Mouse (Mus musculus): ENCODE results near the gene Phkg1. TPM values are rescaled to one million over a fixed set of nuclear protein-coding genes. Genes with fewer than 3 reads are reported as not detected.
A peak's percentile ranks its signal among the peaks of the same experiment; 100 is the strongest.
"Not testable (repeated sequence)": the region's sequence is repeated elsewhere in the genome, so short reads cannot be mapped to it uniquely, and the experiment has no call there.

Gene Phkg1
- polyA plus RNA-seq, 1 experiment: 0.29 TPM

DNA sequence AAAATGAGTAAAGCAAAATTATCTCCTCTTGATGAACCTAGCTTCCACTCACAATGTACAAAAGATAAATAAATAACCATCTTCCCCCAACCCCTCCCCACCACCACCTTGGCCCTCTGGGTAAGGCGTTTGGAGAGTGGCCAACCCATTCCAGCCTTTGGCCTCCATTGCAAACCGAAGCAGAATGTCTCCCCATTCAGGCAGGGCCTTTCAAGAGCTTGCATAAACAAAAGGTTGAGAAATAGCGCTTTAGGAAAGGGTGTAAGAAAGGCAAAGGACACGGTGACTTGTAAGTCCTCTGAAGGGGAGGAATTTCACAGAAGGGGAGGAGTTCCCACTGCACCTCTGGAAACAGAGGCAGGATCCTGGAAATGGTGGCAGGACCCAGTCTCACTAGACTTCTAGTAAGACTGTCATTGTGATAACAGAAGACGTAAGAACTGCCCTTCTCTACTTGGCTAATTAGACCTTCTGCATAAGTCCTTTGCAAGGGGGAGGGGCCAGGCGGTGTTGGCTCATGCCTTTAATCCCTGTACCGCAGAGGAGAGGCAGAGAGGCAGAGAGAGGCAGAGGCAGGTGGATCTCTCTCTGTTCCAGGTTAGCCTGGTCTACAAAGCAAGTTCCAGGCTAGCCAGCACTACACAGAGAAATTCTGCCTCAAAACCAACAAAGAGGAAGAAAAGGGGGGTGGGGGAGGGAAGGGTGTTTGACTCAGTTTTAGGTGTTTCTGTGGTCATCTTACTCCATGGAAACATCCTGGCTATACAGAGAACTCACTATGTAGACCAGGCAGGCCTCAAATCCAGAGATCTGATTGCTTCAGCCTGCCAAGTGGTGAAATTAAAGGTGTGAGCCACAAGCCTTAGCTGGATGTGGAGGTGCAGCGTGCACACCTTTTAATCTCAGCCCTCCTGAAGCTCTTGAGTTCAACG is 31.8 kb upstream of the Phkg1 start:
- TF ChIP-seq POLR2A (IDR thresholded peaks at IDR 0.05; ENCODE audit: borderline replicate concordance, low read depth, low read length): no peak
- Histone ChIP-seq H3K4me3 (ENCODE audit: insufficient read depth, low read length) (no peak overlapping the region), H3K27ac (ENCODE audit: insufficient read depth, low read depth, low read length) (no peak overlapping the region)

DNA sequence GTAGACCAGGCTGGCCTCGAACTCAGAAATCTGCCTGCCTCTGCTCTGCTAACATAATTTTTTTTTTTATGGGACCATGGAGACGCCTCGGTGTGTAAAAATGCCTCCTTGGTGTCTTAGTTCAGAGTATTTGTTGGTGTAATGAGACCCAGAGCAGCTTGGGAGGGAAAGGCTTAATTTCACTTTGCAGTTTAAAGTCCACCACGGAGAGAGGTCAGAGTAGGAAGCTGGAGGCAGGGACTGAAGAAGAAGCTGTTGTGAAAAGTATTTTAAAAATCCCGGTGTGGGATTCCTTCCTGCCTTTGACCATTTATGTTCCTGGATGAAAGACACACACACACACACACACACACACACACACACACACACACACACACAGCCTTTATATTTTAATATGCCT is 27.6 kb upstream of the Phkg1 start:
- no peak for TF ChIP-seq POLR2A (IDR thresholded peaks at IDR 0.05; ENCODE audit: borderline replicate concordance, low read depth, low read length)
- TF ChIP-seq CTCF (IDR thresholded peaks at IDR 0.05; ENCODE audit: low read depth, low read length): no peak
- peaks cover 19% of the 10 kb centered on the region for H3K4me1 ChIP-seq (ENCODE audit: control insufficient read depth, insufficient read depth, low read length)
- H3K4me3 ChIP-seq (ENCODE audit: insufficient read depth, low read length): no peak overlapping the region
- no peak overlapping the region for H3K27ac ChIP-seq (ENCODE audit: insufficient read depth, low read depth, low read length)

More for the DNA sequence above, 31.8 kb upstream of the Phkg1 start:
- H3K4me1 ChIP-seq (ENCODE audit: control insufficient read depth, insufficient read depth, low read length): peaks cover 10% of the 10 kb centered on the region

DNA sequence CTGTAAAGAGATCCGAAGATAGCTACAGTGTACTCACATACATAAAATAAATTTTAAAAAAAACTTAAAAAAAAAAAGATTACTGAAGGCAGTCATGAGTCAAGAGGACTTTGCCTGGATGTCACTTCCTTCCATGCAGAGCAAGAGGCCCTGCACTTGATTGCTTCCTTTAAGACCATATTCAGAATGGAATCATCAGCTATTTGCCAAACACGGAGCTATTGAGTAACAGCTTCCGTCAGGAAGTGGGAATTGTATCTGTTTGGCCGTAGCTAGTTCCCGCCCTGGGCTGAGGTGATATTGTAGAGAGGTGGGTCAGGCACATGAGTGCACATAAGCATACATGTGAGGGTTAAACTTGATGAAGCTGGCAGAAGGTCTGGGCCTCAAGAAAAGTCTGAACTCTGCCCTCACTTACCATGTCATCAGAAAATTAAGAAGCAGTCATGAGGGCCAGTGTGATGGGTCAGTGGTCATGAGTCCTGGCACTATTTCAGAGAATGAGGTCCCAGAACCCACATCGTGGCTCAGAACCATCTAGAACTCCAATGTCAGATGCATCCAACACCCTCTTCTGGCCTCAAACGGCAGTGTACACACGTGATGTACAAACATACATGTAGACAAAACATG is 26.6 kb upstream of the Phkg1 start:
- no peak overlapping the region for H3K4me3 ChIP-seq (ENCODE audit: insufficient read depth, low read length)
- peak overlapping the region; percentile 49 for H3K27ac ChIP-seq (ENCODE audit: insufficient read depth, low read depth, low read length)
- TF ChIP-seq CTCF (IDR thresholded peaks at IDR 0.05; ENCODE audit: low read depth, low read length) (no peak), POLR2A (IDR thresholded peaks at IDR 0.05; ENCODE audit: borderline replicate concordance, low read depth, low read length) (no peak)
- H3K4me1 ChIP-seq (ENCODE audit: control insufficient read depth, insufficient read depth, low read length): peaks cover 14% of the 10 kb centered on the region

DNA sequence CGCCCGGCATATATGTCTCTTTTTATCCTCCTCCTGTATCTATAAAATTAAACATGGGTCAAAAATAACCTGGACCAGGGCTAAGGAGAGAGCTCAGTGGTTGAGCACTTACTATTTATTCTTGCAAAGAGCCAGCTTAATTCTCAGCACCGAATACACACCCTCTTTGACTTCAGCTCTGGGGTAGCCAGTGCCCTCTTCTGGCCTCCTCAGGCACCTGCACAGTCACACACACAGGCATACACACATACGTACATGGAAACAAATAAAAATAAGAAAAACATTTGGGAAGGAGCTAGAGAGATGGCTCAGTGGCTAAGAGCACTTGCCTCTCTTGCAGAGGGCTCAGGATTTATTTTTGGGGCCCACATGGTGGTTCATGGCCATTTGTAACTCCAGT is 23.6 kb upstream of the Phkg1 start:
- Histone ChIP-seq H3K4me1 (ENCODE audit: control insufficient read depth, insufficient read depth, low read length) (peaks cover 14% of the 10 kb centered on the region), H3K27ac (ENCODE audit: insufficient read depth, low read depth, low read length) (no peak overlapping the region), H3K4me3 (ENCODE audit: insufficient read depth, low read length) (no peak overlapping the region)
- TF ChIP-seq POLR2A (IDR thresholded peaks at IDR 0.05; ENCODE audit: borderline replicate concordance, low read depth, low read length) (no peak), CTCF (IDR thresholded peaks at IDR 0.05; ENCODE audit: low read depth, low read length) (no peak)

DNA sequence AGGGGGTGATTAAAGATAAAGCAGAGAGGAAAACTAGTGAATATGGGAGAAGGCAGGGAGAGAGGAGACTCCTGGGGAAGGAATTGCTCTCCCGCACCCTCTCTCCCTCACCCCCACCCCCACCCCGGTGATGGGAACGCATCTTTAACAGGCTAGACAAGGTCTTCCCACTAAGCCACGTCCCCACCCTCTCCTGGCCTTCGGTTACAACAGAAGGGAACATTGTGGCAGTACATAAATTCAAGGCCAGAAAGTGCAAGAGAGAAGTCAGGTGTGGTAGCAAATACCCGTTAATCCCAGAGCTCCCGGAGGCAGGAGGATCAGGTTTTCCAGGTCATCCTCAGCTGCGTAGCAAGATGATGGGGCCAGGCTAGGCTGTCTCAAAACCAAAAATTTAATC is 21.0 kb upstream of the Phkg1 start:
- no peak overlapping the region for H3K4me3 ChIP-seq (ENCODE audit: insufficient read depth, low read length)
- no peak for TF ChIP-seq CTCF (IDR thresholded peaks at IDR 0.05; ENCODE audit: low read depth, low read length)
- no peak for TF ChIP-seq POLR2A (IDR thresholded peaks at IDR 0.05; ENCODE audit: borderline replicate concordance, low read depth, low read length)
- peaks cover 2% of the 10 kb centered on the region for H3K4me1 ChIP-seq (ENCODE audit: control insufficient read depth, insufficient read depth, low read length)
- no peak overlapping the region for H3K27ac ChIP-seq (ENCODE audit: insufficient read depth, low read depth, low read length)

DNA sequence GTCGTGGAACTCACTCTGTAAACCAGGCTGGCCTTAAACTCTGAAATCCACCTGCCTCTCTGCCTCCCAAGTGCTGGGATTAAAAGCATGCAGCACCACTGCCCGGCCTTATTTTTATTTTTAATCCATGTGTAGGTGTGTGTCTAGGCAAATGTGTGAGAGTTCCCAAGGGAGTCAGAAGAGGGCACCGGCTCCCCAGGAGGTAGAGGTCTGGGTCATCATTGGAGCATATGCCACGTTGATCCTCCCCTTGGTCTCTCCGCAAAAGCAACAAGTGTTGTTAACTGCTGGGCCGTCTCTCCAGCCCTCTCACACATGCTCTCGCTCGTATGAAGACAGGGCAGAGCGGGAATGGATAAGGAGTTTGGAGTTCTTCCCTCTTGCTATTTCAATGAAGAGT is 20.4 kb upstream of the Phkg1 start:
- no peak overlapping the region for H3K4me3 ChIP-seq (ENCODE audit: insufficient read depth, low read length)

DNA sequence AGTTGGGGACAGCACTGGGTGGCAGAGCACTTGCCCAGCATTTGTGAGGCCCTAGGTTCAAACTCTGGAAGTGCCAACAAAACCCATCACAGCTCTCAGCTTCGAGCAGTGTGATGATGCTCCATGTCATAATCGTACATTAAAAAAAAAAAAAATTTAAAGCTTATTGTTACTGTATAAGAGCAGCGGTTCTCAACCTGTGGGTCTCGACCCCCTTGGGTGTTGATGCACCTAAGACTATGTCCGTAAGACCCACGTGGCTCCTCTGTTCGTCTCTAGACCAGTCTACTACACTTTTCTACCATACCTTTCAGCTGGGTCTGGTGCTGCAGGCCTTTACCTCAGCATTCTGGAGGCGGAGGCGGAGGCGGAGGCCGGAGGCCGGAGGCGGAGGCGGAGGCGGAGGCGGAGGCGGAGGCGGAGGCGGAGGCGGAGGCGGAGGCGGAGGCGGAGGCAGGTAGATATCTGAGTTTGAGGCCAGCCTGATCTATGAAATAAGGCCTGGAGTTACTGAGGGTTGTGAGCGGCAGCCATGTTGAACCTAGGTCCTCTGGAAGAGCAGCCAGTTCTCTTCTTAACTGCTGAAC is 19.8 kb upstream of the Phkg1 start:
- no peak overlapping the region for H3K4me3 ChIP-seq (ENCODE audit: insufficient read depth, low read length)
- TF ChIP-seq POLR2A (IDR thresholded peaks at IDR 0.05; ENCODE audit: borderline replicate concordance, low read depth, low read length) (no peak), CTCF (IDR thresholded peaks at IDR 0.05; ENCODE audit: low read depth, low read length) (no peak)
- H3K27ac ChIP-seq (ENCODE audit: insufficient read depth, low read depth, low read length): no peak overlapping the region
- H3K4me1 ChIP-seq (ENCODE audit: control insufficient read depth, insufficient read depth, low read length): no peaks in the 10 kb centered on the region

More for the DNA sequence above, 20.4 kb upstream of the Phkg1 start:
- Histone ChIP-seq H3K4me1 (ENCODE audit: control insufficient read depth, insufficient read depth, low read length) (no peaks in the 10 kb centered on the region), H3K27ac (ENCODE audit: insufficient read depth, low read depth, low read length) (no peak overlapping the region)
- TF ChIP-seq CTCF (IDR thresholded peaks at IDR 0.05; ENCODE audit: low read depth, low read length) (no peak), POLR2A (IDR thresholded peaks at IDR 0.05; ENCODE audit: borderline replicate concordance, low read depth, low read length) (no peak)

DNA sequence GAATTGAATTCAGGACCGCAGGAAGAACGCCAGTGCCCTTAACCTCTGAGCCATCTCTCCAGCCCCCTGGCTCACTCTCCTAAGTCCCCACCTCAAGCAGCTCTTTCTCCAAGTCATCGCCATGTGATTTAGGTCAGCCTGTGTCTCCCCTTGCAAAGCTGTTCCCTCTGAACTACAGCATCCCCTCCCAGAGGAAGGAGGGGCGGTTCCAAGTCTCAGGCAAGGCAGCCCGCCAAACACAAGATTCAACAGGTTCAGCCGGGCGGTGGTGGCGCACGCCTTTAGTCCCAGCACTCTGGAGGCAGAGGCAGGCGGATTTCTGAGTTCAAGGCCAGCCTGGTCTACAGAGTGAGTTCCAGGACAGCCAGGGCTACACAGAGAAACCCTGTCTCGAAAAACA is 17.1 kb upstream of the Phkg1 start:
- H3K27ac ChIP-seq (ENCODE audit: insufficient read depth, low read depth, low read length); H3K4me3 ChIP-seq (ENCODE audit: insufficient read depth, low read length); H3K4me1 ChIP-seq (ENCODE audit: control insufficient read depth, insufficient read depth, low read length): not testable (repeated sequence)

DNA sequence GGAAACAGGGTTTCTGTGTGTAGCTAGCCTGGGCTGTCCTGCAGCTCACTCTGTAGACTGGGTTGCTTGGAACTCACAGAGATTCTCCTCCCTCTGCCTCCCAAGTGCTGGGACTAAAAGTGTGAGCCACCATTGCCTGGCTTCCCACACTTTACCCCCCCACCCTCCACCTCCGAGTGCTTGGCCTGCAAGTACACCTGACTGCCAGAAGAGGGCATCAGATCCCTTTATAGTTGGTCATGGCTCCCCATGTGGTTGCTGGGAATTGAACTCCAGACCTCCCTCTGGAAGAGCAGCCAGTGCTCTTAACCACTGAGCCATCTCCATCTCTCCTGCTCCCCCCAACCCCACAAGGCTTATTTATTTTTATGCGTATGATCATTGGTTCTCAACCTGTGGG is 15.7 kb upstream of the Phkg1 start:
- Histone ChIP-seq H3K4me3 (ENCODE audit: insufficient read depth, low read length) (no peak overlapping the region), H3K4me1 (ENCODE audit: control insufficient read depth, insufficient read depth, low read length) (peaks cover 5% of the 10 kb centered on the region), H3K27ac (ENCODE audit: insufficient read depth, low read depth, low read length) (no peak overlapping the region)
- no peak for TF ChIP-seq POLR2A (IDR thresholded peaks at IDR 0.05; ENCODE audit: borderline replicate concordance, low read depth, low read length)
- TF ChIP-seq CTCF (IDR thresholded peaks at IDR 0.05; ENCODE audit: low read depth, low read length): peak; percentile 61

DNA sequence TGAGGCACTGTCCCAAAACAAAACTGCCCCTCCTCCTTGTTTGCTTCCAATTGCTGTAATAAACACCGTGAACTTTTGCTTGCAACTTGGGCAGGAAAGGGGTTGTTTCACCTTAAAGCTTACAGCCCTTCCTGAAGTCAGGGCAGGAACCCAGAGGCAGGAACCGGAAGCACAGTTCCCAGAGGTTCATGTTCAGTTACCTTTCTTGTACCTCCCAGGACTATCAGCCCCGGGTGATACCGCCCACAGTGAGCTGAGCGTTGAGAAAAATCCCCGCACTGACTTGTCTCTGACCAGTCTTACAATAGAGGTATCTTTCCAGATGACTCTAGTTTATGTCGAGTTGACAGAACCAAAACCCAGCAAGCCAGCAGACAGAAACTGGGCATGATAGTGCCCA is 11.2 kb upstream of the Phkg1 start:
- TF ChIP-seq POLR2A (IDR thresholded peaks at IDR 0.05; ENCODE audit: borderline replicate concordance, low read depth, low read length) (no peak), CTCF (IDR thresholded peaks at IDR 0.05; ENCODE audit: low read depth, low read length) (no peak)
- no peak overlapping the region for H3K27ac ChIP-seq (ENCODE audit: insufficient read depth, low read depth, low read length)
- H3K4me3 ChIP-seq (ENCODE audit: insufficient read depth, low read length): no peak overlapping the region
- peaks cover 6% of the 10 kb centered on the region for H3K4me1 ChIP-seq (ENCODE audit: control insufficient read depth, insufficient read depth, low read length)

Measured in bone marrow macrophage, adult 2 months (primary cell).